Mouse (Mus musculus) megakaryocyte, adult 5-6 weeks (primary cell): ENCODE data around the gene Tigar. TPM values are rescaled to one million over a fixed set of nuclear protein-coding genes. Genes with fewer than 3 reads are reported as not detected.

ENCODE experiments used
- ATAC-seq: 2 replicates; pipeline ENCODE4 v1.8.0; 2016; ENCODE audit warnings: mild to moderate bottlenecking, inconsistent platforms; ENCODE audit not compliant: poor library complexity, severe bottlenecking
- total RNA-seq, 2 experiments: library from RNA; stranded (forward) in 1 of 2; stranded (reverse) in 1 of 2; fragments of 153-499, 151-499 nt in 1 of 2; fragments of 221-1000, 200-1000 nt in 1 of 2; gene quantifications; 2 replicates each; pipeline versions ENCODE4 v1.2.3 to v1.2.4; 2015 to 2017

Gene Tigar
- total RNA-seq, 2 experiments from 2014 or later, result 4.0 to 4.7 TPM

GRCm38 (mm10) chr6:127094565-127094964 is 14.8 kb downstream of the Tigar start:
- peak; percentile 45; the same call in 1 of the 2 replicates for ATAC-seq

DNA sequence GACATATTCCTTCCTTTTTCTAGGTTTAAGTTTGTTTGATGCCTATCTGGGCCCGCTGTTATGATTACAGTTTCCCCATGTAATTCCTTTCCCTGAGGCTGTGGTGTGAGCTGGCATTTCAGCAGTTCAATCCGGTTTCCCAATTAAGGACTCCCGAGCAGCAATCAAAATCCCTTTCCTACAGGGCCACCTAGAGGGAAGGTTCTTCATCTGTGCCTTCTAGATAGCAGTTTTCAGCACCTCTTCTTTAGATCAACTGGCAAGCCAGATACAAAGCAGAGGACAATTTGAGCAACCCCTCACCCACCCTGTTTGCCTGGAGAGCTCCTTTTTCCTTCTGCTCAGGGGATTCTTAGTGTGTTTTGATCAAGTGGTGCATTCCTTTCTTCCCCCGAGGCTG is 22.6 kb downstream of the Tigar start:
- ATAC-seq, result no peak

GRCm38 (mm10) chr6:127081820-127082219 is 27.5 kb downstream of the Tigar start:
- ATAC-seq, result peak; percentile 73

- ATAC-seq, result peak; percentile 67
Observed at GRCm38 (mm10) chr6:127079867-127080731, 29.3 kb downstream of the Tigar start.

- no peak for ATAC-seq
Observed at GRCm38 (mm10) chr6:127072817-127073216, 36.5 kb downstream of the Tigar start, which contains the start of gene Fgf23. Gene Fgf23 (plus strand): TSS chr6:127072902.

DNA sequence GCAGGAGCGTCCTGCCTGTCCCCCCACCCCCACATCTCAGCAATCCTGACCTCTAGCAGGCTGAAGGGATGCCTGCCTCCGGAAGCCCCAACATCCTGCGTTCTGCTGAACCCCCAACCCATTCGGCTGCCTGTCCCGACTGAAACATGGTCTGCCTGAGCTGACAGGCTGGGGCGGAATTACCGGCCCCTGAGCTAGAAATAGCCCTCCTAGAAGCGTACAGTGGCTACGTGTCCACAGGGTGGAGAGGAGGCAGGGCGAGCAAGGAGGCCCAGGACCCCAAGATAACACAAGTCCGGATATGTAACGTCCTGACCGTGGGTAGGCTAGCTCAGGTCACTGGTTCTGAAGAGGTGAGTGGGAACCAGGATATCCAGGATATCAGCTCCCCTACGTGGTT is 44.5 kb downstream of the Tigar start:
- ATAC-seq, result no peak

- ATAC-seq, result no peak
Observed at GRCm38 (mm10) chr6:127063915-127064314, 45.4 kb downstream of the Tigar start.

DNA sequence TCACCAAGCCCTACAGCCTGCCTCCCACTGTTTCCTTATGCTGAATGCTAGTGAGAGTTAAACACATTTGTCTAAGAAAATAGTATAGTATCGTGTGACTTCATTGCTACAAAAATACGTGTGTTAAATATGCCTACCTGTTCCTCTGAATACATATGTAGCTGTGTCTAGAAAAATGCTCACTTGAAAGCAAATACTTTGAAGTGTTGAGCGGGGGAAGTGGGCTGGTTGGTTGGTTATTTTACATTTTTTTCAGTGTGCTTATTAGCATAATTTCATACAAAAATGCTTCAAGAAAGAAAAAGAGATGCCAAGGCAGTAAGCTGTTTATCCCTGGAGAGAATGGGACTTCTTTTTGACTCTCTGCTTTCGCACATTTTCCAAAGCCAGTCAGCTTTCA is 49.4 kb downstream of the Tigar start:
- ATAC-seq, result no peak

- ATAC-seq, result no peak
Observed at GRCm38 (mm10) chr6:127056990-127057588, 52.3 kb downstream of the Tigar start.

DNA sequence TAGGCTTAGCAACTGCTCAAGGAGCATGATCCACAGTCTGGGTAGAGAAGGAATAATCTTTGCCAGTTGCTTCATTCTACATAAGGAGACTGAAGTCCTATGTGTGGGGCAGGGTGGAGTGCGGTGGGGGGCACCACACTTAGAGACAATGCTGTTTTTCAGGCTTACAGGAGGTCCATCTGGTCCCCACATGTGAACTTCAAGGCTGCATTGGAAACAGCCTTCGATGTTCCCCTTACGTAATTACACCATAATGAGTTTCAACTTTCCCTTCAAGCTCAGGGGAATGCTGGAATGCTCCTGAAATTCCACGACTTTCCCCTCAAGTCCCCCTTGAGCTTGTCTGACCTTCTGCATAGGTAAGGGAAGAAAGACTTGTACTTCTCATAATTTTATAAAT is 58.5 kb downstream of the Tigar start:
- ATAC-seq, result no peak

DNA sequence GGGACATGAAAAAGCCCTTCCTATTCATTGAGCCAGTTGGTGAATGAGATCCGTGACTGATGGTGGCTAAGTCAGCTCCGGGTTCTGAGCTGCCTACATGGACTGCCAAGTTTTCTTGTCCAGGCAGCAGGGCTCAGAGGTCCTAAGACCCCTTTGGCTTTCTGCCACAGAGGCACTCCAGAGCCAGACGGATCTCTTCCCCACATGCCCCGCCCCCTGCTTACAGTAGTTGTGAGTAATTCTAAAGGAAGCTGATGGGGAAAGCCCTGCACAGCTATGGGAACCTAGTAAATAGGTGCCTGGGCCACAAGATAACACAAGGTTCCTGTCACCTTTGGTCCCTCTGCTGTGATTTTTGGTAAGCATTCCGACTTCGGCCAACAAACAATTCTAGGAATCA is 64.4 kb downstream of the Tigar start:
- no peak for ATAC-seq

Other genes starting within 250 kb of the Tigar start
- 0.14 TPM in 1 of 2 replicates, not detected in the other for gene Dyrk4, start 187.7 kb downstream of the Tigar start, total RNA-seq (2015)
- 0.59 TPM in 1 of 2 replicates, not detected in the other for gene Dyrk4, start 187.7 kb downstream of the Tigar start, total RNA-seq (2017)
- gene Rad51ap1, start 170.0 kb downstream of the Tigar start, total RNA-seq (2015), result 36.9 and 42.5 TPM in 2 replicates
- gene Rad51ap1, start 170.0 kb downstream of the Tigar start, total RNA-seq (2017), result 135 and 170 TPM in 2 replicates
- 48.4 and 53.0 TPM in 2 replicates for gene D6Wsu163e, start 169.6 kb downstream of the Tigar start, total RNA-seq (2015)
- gene D6Wsu163e, start 169.6 kb downstream of the Tigar start, total RNA-seq (2017), result 43.6 and 49.8 TPM in 2 replicates
- not detected in 2 replicates for gene Fgf6, start 94.0 kb downstream of the Tigar start, total RNA-seq (2015)
- gene Fgf6, start 94.0 kb downstream of the Tigar start, total RNA-seq (2017), result not detected in 2 replicates
- gene Fgf23, start 36.7 kb downstream of the Tigar start, total RNA-seq (2015), result not detected in 2 replicates
- not detected in 2 replicates for gene Fgf23, start 36.7 kb downstream of the Tigar start, total RNA-seq (2017)
- 7.9 and 19.1 TPM in 2 replicates for gene Ccnd2, start 42.6 kb upstream of the Tigar start, total RNA-seq (2015)
- gene Ccnd2, start 42.6 kb upstream of the Tigar start, total RNA-seq (2017), result 3.6 and 5.4 TPM in 2 replicates